Mouse (Mus musculus): ENCODE data around the gene F2rl3.

Gene F2rl3

DNA sequence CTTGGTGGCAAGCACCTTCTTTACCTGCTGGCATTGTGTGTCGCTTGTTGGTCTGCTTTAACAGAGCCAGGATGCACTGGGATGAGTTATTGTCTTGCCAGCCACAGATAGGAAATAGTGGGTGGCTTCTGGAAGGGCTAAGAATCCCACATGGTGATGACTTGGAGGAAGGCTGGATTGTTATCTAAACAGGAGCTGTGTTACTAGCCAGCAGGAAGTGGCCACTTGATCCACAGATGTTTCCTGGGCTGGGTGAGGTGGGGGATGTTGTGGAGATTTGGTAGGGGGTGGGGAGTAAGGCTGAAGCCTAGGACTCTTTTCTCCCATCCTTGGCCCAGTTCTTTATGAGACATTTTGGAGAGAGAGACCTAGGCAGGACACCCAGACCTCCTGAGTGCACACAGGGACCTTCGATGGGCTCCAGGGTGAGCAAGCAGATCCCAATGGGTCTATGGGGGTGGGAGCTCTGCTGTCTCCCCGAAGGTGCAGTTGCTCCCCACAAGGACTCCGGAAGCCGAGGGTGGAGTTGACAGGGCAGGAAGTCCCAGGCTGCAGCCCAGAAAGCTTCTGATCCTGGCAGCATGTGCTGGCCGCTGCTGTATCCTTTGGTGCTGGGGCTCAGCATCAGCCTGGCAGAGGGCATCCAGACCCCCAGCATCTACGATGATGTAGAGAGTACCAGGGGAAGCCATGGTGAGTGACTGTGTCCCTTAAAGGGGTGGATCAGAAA, at the start of gene F2rl3:
F2rl3 (plus strand) TSS at position 559 of the 730 bp plus-strand sequence.
- DNase-seq: no peak

DNA sequence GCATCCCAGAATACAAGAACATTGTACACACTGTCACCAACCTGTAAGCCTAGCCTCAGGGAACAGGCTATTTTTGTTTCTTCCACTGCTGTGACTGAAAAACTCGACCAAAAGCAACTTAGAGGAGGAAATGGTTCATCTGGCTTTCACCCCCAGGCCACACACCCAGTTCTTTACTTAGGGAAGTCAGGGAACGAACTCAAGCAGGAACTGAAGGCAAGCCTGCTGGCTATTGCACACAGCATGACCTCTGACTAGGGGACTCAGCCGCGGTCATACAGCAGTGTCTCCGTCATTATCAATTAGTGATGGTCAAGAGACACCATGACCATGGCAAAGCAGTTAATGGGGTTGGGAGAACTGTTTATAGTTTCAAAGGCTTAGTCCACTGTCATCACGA, 49.1 kb upstream of the F2rl3 start:
- no peak for DNase-seq

DNA sequence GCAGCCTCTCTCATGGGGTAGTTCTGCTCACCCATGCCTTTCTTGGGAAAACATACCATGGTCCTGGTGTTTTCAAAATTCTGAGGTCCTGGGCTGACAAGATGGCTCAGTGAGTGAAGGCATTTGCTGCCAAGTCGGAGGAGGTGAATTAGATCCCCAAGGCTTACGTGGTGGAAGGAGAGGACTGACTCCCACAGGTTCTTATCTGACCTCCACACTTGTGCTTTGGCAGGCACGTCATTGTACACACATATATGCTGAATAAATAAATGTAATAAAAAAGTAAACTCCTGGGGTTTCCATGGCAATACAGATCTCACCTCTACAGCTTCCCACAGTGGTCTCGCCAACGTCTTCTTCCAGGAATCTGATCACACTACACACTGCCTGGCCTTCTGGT, 45.1 kb upstream of the F2rl3 start:
- no peak for DNase-seq

DNA sequence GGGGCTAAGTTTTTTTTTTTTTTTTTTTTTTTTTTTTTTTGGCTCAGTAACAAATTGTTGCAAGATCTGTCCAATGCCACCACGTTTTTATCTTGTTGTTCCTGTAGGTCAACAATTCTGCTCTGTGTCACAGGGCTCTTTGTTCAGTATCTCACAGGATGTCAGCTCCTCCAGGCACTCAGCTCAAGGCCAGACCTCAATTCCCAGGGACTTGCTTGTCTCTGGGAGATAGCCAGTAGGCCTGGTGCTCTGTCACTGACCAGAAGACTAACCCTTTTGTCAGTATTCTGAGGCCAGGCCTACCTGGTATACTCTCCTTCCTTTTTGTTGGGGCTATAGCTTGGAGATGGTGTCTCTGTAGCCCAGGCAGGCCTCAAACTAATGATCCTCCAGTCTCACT, 41.1 kb upstream of the F2rl3 start:
- no peak for DNase-seq

DNA sequence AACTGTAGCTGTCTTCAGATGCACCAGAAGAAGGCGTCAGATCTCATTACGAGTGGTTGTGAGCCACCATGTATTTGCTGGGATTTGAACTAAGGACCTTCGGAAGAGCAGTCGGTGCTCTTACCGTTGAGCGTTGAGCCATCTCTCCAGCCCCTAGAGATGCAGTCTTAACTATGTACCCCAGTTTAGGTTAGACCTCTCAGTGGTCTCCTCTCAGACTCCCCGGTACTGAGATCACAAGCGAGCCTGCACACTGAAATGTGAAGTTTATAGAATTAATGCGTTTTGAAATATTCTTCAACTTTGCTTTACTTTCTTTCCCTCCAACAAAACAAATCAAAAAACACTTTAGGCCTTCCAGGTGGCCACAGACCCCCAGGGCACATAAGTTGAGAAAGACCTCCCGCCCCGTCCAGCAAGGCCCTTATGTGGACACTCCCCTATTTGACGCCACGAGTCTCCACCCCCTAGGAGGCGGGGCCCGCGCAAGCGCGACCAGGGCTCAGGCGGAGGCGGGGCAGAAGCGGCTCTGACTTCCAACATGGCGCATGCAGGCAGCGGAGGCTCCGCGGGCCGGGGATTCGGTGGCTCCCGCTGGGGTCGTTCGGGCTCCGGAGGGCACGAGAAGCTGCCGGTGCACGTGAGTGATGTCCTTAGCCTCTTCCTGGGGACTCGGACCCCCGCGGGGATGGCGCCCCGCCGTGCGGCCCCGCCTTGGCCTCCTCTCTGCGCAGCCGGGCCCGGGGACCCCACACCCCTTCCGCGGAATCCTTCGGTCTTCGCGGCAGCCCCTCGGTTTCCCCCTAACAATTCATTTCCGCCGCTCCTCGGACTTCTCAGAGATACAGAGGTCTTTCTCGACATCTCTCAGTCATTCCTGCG, 38.7 kb upstream of the F2rl3 start, which contains the start of gene Sin3b:
Sin3b (plus strand) TSS at position 517 of the 882 bp plus-strand sequence.
- peak; percentile 91 for DNase-seq

DNA sequence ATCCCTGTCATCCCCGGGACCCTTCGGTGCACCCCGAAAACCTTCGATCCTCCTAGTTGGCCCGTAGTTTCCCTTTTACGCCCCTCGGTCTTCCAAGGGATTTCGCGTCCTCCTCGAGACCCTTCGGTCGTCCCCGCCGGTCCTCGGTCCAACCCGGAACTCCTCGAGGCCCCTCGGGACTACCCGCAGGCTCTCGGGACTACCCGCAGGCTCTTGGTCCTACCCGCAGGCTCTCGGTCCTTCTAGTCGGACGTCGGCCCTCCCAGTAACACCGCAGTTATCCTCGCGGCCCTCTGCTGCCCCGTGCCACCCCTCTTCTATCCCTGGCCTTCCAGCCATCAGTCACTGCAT, 38.1 kb upstream of the F2rl3 start:
- no peak for DNase-seq

DNA sequence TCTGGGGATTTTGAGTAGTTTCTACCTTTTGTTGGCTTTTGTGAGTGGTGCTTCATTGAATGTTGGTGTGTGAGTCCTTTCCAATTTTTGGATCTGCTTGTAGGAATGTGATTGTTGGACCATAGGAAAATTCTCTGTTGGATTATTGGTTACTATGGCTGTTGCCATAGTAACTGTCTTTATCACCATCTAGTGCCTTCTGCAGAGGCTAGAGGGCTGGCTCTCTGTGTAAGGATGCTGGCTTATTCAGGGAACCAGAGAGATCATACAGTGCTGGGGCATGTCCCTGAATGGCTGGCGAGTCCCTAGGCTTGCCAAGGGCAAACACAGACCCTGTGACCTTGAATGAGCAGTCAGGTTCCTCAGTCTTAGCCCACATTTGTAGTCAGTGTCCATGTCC, 33.0 kb upstream of the F2rl3 start:
- DNase-seq: no peak

- DNase-seq: no peak
Observed at GRCm38 (mm10) chr8:72735001-72735400, 26.7 kb upstream of the F2rl3 start.

DNA sequence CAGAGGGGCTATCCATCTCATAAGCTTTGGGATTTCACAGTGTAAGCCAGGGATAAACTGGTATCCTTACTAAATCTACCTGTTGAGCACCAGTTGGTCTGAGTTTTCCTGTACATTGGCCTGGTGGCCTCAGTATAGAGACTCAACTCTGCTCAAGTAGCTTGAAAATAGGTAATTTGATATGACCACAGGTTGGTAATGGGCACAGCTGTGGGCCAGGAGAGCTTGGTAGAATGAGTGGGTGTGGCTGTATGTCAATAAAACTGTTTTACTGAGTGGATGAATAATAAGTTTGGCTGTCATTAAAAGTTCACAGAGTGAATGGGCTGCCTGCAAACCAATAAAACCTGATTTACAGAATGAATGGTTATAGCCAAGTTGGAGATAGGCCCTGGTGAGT, 24.8 kb upstream of the F2rl3 start:
- DNase-seq: no peak

DNA sequence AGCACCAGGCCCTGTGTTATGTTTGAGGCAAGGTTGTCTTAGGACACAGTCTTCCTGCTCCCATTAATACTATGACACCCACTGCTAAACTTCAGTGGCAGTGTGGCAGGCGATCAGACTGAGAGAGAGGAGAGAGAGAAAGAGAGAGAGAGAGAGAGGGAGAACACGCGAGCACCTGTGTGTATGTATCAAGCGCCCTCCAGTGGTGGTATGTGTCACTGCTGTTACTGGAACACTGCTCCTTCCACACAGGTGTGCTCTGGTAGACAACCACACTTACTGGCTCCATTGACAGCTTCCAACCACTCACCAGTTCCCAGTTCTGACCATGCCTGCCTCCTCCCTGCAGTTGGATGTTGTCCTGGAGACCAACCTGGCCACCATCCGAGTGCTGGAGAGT, 15.6 kb upstream of the F2rl3 start:
- peak; percentile 29 for DNase-seq

DNA sequence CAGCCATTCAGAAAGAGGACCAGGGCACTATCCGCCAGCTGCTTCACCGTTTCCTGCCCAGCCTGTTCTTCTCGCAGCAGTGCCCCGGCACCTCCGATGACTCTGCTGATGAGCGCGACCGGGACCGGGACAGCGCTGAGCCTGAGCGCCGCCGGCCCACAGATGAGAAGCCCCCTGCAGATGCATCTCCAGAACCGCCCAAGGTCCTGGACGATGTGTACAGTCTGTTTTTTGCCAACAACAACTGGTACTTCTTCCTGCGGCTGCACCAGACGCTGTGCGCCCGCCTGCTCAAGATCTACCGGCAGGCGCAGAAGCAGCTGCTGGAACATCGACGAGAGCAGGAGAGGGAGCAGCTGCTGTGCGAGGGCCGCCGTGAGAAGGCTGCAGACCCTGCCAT, 11.8 kb upstream of the F2rl3 start:
- no peak for DNase-seq

- DNase-seq: no peak
Observed at GRCm38 (mm10) chr8:72750266-72750665, 11.4 kb upstream of the F2rl3 start.

DNA sequence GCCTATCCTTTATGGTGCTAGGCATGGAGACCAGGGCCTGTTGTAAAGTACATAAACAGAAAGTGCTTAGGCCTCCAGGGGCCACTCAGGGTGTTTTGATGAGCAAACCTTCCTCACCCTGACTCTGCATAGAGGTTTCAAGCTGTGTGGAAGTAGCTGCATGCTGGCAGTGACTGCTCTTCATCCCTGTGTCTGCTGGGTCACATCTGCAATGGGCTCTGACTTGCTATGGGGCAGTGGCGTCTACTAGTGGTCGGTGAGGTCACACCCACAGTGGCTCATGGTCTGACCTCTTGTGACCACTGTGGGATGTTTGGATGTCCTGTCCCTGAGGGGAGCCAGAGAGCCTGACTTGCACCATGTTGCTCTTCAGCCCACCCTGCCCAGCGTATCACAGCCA, 10.6 kb upstream of the F2rl3 start:
- no peak for DNase-seq

DNA sequence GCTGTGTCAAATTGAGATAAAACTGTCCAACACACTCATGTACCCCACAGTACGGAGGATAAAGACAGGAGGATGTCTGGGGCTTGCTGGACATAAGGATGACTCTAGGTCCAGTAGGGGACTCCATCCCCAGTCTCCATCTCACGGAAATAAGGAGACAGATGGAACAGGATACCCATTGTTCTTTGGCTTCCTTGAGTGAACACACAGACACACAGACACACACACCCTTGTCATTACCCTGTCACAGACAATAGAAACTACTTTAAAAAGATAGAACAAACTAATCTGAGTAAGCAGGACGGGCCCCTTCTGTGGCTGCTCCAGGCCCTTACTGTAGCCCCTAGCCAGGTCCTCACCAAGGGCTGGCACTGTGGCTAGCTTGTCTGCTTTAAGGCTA, 9.4 kb upstream of the F2rl3 start:
- DNase-seq: no peak

GRCm38 (mm10) chr8:72753165-72753564, 8.5 kb upstream of the F2rl3 start:
- no peak for DNase-seq

DNA sequence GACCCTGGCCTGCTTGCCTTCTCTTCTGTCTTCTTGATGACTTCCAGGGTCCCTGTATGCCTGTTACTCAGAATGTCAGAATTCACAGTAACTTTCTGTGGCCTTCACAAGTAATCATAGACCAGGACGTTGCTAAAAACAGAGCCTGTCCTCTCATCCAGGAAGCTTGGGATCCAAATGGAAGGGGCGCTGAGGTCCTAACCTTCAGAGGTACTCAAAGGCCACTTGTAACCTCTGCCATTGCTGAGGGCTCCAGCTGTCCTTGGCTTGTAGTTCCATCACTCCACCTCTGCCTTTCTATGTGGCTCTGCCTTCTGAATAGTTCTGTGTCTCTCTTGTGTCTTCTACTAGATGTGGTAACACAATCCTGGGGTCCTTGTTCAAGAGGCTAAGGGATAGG, 7.9 kb upstream of the F2rl3 start:
- no peak for DNase-seq

DNA sequence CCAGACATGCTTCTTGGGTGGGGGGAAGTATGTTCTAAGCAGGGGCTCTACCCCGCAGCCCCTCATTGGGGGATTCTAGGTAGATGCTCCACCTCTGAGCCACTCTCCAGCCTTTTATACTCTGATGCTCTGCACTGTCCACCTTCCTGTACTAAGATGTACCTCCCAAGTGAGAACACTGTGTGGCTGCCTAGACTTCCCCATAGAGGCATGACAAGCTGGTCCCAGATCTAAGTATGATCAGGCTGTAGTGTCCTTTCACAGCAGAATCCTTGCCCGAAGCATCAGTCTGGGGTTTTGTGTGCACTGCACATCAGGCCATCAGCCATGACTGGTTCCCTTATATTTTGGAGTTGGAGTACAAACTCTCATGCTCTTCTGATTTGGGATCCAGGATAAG, 5.6 kb upstream of the F2rl3 start:
- no peak for DNase-seq

- DNase-seq: no peak
Observed at GRCm38 (mm10) chr8:72756771-72757390, 4.8 kb upstream of the F2rl3 start.

DNA sequence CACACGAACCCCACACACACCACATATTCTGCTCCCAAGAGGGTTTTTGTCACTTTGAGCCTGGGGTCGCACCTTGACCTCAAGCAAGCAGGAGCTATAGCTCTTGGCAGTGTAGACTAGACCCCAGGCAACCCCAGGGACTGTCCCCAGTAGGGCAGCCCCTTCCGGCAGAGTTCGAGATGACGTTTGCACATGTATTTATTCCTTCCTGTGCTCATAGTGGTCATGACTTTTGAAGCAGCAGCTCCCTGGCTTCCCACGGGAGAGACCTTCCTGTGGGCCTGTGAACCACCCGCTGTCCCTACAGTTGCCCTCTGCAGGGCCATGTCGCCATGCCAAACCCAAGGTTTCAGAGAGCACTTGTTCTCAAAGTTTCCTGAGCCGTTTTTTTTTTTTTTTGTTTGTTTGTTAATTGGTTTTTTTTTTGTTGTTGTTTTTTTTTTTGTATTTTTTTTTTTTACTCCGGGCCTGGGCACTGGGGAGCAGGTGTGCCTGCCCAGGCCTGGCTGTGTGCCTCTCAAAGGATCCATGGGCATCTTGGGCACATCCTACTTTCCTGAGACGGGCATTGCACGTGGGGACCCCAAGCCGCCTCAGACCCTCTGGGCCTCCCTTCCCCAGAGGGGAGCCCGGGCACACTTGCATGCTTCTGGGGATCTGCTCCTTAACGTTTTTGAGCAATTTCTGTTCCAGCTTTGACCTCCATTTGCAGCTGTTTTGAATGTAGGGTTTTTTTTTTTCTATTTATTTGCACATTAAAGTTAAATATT, 4.1 kb upstream of the F2rl3 start:
- DNase-seq: no peak

- no peak for DNase-seq
Observed at GRCm38 (mm10) chr8:72758310-72758709, 3.4 kb upstream of the F2rl3 start.

- DNase-seq: no peak
Observed at GRCm38 (mm10) chr8:72760216-72760615, 1.5 kb upstream of the F2rl3 start.

DNA sequence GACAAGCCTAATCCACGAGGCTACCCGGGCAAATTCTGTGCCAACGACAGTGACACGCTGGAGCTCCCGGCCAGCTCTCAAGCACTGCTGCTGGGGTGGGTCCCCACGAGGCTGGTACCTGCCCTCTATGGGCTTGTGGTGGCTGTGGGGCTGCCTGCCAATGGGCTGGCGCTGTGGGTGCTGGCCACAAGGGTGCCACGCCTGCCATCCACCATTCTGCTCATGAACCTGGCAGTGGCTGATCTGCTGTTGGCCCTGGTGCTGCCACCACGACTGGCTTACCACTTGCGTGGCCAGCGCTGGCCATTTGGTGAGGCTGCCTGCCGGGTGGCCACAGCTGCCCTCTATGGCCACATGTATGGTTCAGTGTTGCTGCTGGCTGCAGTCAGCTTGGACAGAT, 626 bp downstream of the F2rl3 start:
- no peak for DNase-seq

- DNase-seq: no peak
Observed at GRCm38 (mm10) chr8:72765696-72766095, 4.0 kb downstream of the F2rl3 start.
